In genomic region chr15:79946022-79946421, GRCm38 (mm10) we compare ENCODE assay signal across 8 mouse cellular contexts. TPM values are rescaled to one million over a fixed set of nuclear protein-coding genes. Genes with fewer than 3 reads are reported as not detected.
DNase-seq lines count a peak whose midpoint lies in the region; ATAC-seq lines count a peak whose summit lies in the region.

No protein-coding gene starts in this region.

- 11% methylated on average over 4 of the region's 4 CpGs for WGBS in hindbrain, embryonic 15.5 days

- peak; percentile 75 for DNase-seq in Muller cell, postnatal 12 days (ENCODE audit: inconsistent ontology term)
- DNase-seq in cerebellum, postnatal 14 days: peak; percentile 86 to 91
- DNase-seq in frontal cortex, postnatal 25 days (ENCODE audit: low spot score in 2 of 2): peak; percentile 82 to 89
- peak; percentile 83 to 88 for DNase-seq in layer of hippocampus, postnatal 36 days
- peak; percentile 90 for DNase-seq in lung, postnatal 25 days (ENCODE audit: low spot score)
- peak; percentile 89 for DNase-seq in retina, postnatal 1 day
- peak; percentile 93 for DNase-seq in thymus, postnatal 4 days

- H3K9me3 ChIP-seq in hindbrain, embryonic 15.5 days: no peaks in the 10 kb centered on the region

- no peak overlapping the region for H3K4me2 ChIP-seq in hindbrain, embryonic 15.5 days

- H3K36me3 ChIP-seq in hindbrain, embryonic 15.5 days: no peaks in the 10 kb centered on the region

- peaks cover 20% of the 10 kb centered on the region for H3K4me1 ChIP-seq in hindbrain, embryonic 15.5 days (replicated peaks)

- no peak overlapping the region for H3K27ac ChIP-seq in hindbrain, embryonic 15.5 days (replicated peaks)

- H3K9ac ChIP-seq in hindbrain, embryonic 15.5 days: no peak overlapping the region

- ATAC-seq in hindbrain, embryonic 15.5 days (ENCODE audit: low FRiP score, low read depth): peak; percentile 72

- H3K27me3 ChIP-seq in hindbrain, embryonic 15.5 days: no peaks in the 10 kb centered on the region

- no peak overlapping the region for H3K4me3 ChIP-seq in hindbrain, embryonic 15.5 days

RNA-seq across cellular contexts. Expression of gene Cbx7, which starts 24.9 kb away (rescaled TPM):
- polyA plus RNA-seq in hindbrain, embryonic 15.5 days (2015; fragmentation: Nextera tagmentation; extraction: Ambion mirVana): 4.5 and 4.7 TPM in 2 replicates
- total RNA-seq in layer of hippocampus, postnatal 36 days (2021): 10 to 100 TPM; 40.4 to 44.8 TPM

RNA-seq across cellular contexts. Expression of gene Apobec3, which starts 54.6 kb away (rescaled TPM):
- 4.3 and 5.7 TPM in 2 replicates for polyA plus RNA-seq in hindbrain, embryonic 15.5 days (2015; fragmentation: Nextera tagmentation; extraction: Ambion mirVana)
- total RNA-seq in layer of hippocampus, postnatal 36 days (2021): 1 to 10 TPM; 3.9 to 6.7 TPM
